Mouse (Mus musculus) heart, postnatal 0 days (tissue): ENCODE results near the gene Chic2.

ENCODE experiments used
- CTCF ChIP-seq: IDR thresholded peaks from 2 replicates; pipeline ENCODE4 v1.5.1; 2016; ENCODE audit warnings: antibody characterized with exemption, control low read depth, low read depth
- EP300 ChIP-seq: IDR thresholded peaks from 2 replicates; pipeline ENCODE4 v1.6.1; 2016; ENCODE audit warnings: antibody characterized with exemption, low read depth

GRCm38 (mm10) chr5:75066715-75067114 lies 22.1 kb upstream of the Chic2 start:
- TF ChIP-seq EP300 (no peak), CTCF (no peak)
